19 mouse cellular contexts compared by ENCODE assay signal in genomic region chr2:128508244-128508605, GRCm38 (mm10).
A peak's percentile ranks its signal among the peaks of the same experiment; 100 is the strongest.
DNase-seq lines count a peak whose midpoint lies in the region; ATAC-seq and TF ChIP-seq lines count a peak whose summit lies in the region.
"Had no signal": no experiment of that assay in that cellular context is flagged by ENCODE, and none has a peak within 500 bp of the region (broad histone marks: within the 10 kb centered on the region; RNA-seq: fewer than 3 reads in every experiment).

No protein-coding gene starts in this region.

- no peak for TF ChIP-seq CTCF in hindbrain, postnatal 0 days (IDR thresholded peaks at IDR 0.05; ENCODE audit: low read depth)

- H3K4me3 ChIP-seq in heart, embryonic 12.5 days: no peak overlapping the region
- no peak overlapping the region for H3K4me3 ChIP-seq in hindbrain, postnatal 0 days (ENCODE audit: low read length)
- no peak overlapping the region for H3K4me3 ChIP-seq in hindbrain, embryonic 10.5 days
- H3K4me3 ChIP-seq in lung, embryonic 16.5 days (ENCODE audit: low read length): no peak overlapping the region
- no peak overlapping the region for H3K4me3 ChIP-seq in stomach, embryonic 15.5 days (replicated peaks)
- H3K4me3 ChIP-seq: embryonic facial prominence, embryonic 15.5 days; hindbrain, embryonic 12.5 days; intestine, embryonic 15.5 days; midbrain, embryonic 10.5 days; neural tube, embryonic 12.5 days had no signal

- H3K36me3 ChIP-seq in heart, embryonic 12.5 days: no peaks in the 10 kb centered on the region
- no peaks in the 10 kb centered on the region for H3K36me3 ChIP-seq in hindbrain, postnatal 0 days (ENCODE audit: insufficient read depth, low read length)
- no peaks in the 10 kb centered on the region for H3K36me3 ChIP-seq in hindbrain, embryonic 10.5 days
- H3K36me3 ChIP-seq in lung, embryonic 16.5 days (ENCODE audit: control insufficient read depth, insufficient read depth, low read length): no peaks in the 10 kb centered on the region
- no peaks in the 10 kb centered on the region for H3K36me3 ChIP-seq in stomach, embryonic 15.5 days
- H3K36me3 ChIP-seq: embryonic facial prominence, embryonic 15.5 days; hindbrain, embryonic 12.5 days; intestine, embryonic 15.5 days; midbrain, embryonic 10.5 days; neural tube, embryonic 12.5 days had no signal

- no peak for ATAC-seq in heart, embryonic 12.5 days (ENCODE audit: insufficient number of reproducible peaks, low FRiP score)
- peak; percentile 51; the same call in 1 of the 2 replicates for ATAC-seq in hindbrain, postnatal 0 days
- no peak for ATAC-seq in lung, embryonic 16.5 days (ENCODE audit: low read depth)
- no peak for ATAC-seq in stomach, embryonic 15.5 days (ENCODE audit: insufficient read depth, low FRiP score, low read depth)
- ATAC-seq: forebrain, embryonic 16.5 days had no signal

- H3K27ac ChIP-seq in heart, embryonic 12.5 days (ENCODE audit: poor library complexity, severe bottlenecking): peak overlapping the region; percentile 78
- peak overlapping the region; percentile 69 for H3K27ac ChIP-seq in hindbrain, postnatal 0 days
- H3K27ac ChIP-seq in hindbrain, embryonic 10.5 days: no peak overlapping the region
- peak overlapping the region; percentile 54 for H3K27ac ChIP-seq in lung, embryonic 16.5 days (ENCODE audit: low read length)
- H3K27ac ChIP-seq in stomach, embryonic 15.5 days: peak overlapping the region; percentile 59
- H3K27ac ChIP-seq: hindbrain, embryonic 12.5 days; liver, embryonic 14.5 days; macrophage; midbrain, embryonic 10.5 days; neural tube, embryonic 12.5 days had no signal

- WGBS in heart, embryonic 12.5 days: 49% methylated on average over 2 of the region's 2 CpGs
- WGBS in hindbrain, postnatal 0 days: 63% methylated on average over 2 of the region's 2 CpGs
- 89% methylated on average over 2 of the region's 2 CpGs for WGBS in hindbrain, embryonic 10.5 days
- 46% methylated on average over 2 of the region's 2 CpGs for WGBS in lung, embryonic 16.5 days
- 60% methylated on average over 2 of the region's 2 CpGs for WGBS in stomach, embryonic 15.5 days

- no peak overlapping the region for H3K9ac ChIP-seq in heart, embryonic 12.5 days
- H3K9ac ChIP-seq in hindbrain, postnatal 0 days (replicated peaks; ENCODE audit: low read length): no peak overlapping the region
- H3K9ac ChIP-seq in lung, embryonic 16.5 days (ENCODE audit: low read length): no peak overlapping the region
- H3K9ac ChIP-seq in stomach, embryonic 15.5 days: no peak overlapping the region
- H3K9ac ChIP-seq: embryonic facial prominence, embryonic 15.5 days; hindbrain, embryonic 12.5 days; intestine, embryonic 15.5 days; liver, embryonic 14.5 days; neural tube, embryonic 12.5 days had no signal

- H3K27me3 ChIP-seq in heart, embryonic 12.5 days (replicated peaks): no peaks in the 10 kb centered on the region
- H3K27me3 ChIP-seq in hindbrain, postnatal 0 days (ENCODE audit: insufficient read depth, low read length): no peaks in the 10 kb centered on the region
- no peaks in the 10 kb centered on the region for H3K27me3 ChIP-seq in hindbrain, embryonic 10.5 days (ENCODE audit: insufficient read depth, poor library complexity, severe bottlenecking)
- H3K27me3 ChIP-seq in lung, embryonic 16.5 days (ENCODE audit: control insufficient read depth, insufficient read depth, low read depth, low read length): no peaks in the 10 kb centered on the region
- no peaks in the 10 kb centered on the region for H3K27me3 ChIP-seq in stomach, embryonic 15.5 days (replicated peaks)
- H3K27me3 ChIP-seq: embryonic facial prominence, embryonic 15.5 days; hindbrain, embryonic 12.5 days; intestine, embryonic 15.5 days; neural tube, embryonic 12.5 days had no signal

- H3K4me2 ChIP-seq in heart, embryonic 12.5 days: peak overlapping the region; percentile 58
- no peak overlapping the region; the same call in 1 of the 2 replicates for H3K4me2 ChIP-seq in hindbrain, postnatal 0 days (ENCODE audit: low read depth, low read length)
- no peak overlapping the region for H3K4me2 ChIP-seq in lung, embryonic 16.5 days (ENCODE audit: low read depth, low read length)
- no peak overlapping the region for H3K4me2 ChIP-seq in stomach, embryonic 15.5 days
- H3K4me2 ChIP-seq: embryonic facial prominence, embryonic 15.5 days; hindbrain, embryonic 12.5 days; neural tube, embryonic 12.5 days had no signal

- H3K9me3 ChIP-seq in heart, embryonic 12.5 days (replicated peaks): 0 out of 2 replicates have a peak, but pooled peaks cover 7% of the 10 kb centered on the region
- H3K9me3 ChIP-seq in hindbrain, postnatal 0 days (ENCODE audit: low read length): no peaks in the 10 kb centered on the region
- H3K9me3 ChIP-seq in hindbrain, embryonic 10.5 days: no peaks in the 10 kb centered on the region
- H3K9me3 ChIP-seq in lung, embryonic 16.5 days (ENCODE audit: control insufficient read depth, low read length): no peaks in the 10 kb centered on the region
- no peaks in the 10 kb centered on the region for H3K9me3 ChIP-seq in stomach, embryonic 15.5 days
- H3K9me3 ChIP-seq: embryonic facial prominence, embryonic 15.5 days; hindbrain, embryonic 12.5 days; intestine, embryonic 15.5 days; midbrain, embryonic 10.5 days; neural tube, embryonic 12.5 days had no signal

- H3K4me1 ChIP-seq in heart, embryonic 12.5 days (replicated peaks): peaks cover 23% of the 10 kb centered on the region
- H3K4me1 ChIP-seq in hindbrain, postnatal 0 days (ENCODE audit: insufficient read depth, low read length): no peaks in the 10 kb centered on the region
- no peaks in the 10 kb centered on the region for H3K4me1 ChIP-seq in hindbrain, embryonic 10.5 days (replicated peaks)
- H3K4me1 ChIP-seq in lung, embryonic 16.5 days (replicated peaks; ENCODE audit: control insufficient read depth, insufficient read depth, low read length): peaks cover 13% of the 10 kb centered on the region
- H3K4me1 ChIP-seq in stomach, embryonic 15.5 days: no peaks in the 10 kb centered on the region
- H3K4me1 ChIP-seq: hindbrain, embryonic 12.5 days; midbrain, embryonic 10.5 days; neural tube, embryonic 12.5 days had no signal

- no peak for DNase-seq in heart, postnatal 4 days
- peak; percentile 56 for DNase-seq in hindbrain, postnatal 0 days (ENCODE audit: low spot score)
- DNase-seq in hindbrain, embryonic 10.5 days (ENCODE audit: low spot score): no peak
- DNase-seq in lung, postnatal 4 days: no peak
- no peak for DNase-seq in urinary bladder, postnatal 36 days (ENCODE audit: low spot score in 2 of 2)
- DNase-seq: gastrocnemius, postnatal 36 days; right cerebral cortex, postnatal 4 days; thymus, postnatal 4 days had no signal
